Mouse (Mus musculus) E14TG2a.4 (cell line): ENCODE measurements around the gene F10.

ENCODE experiments used
- CTCF ChIP-seq: conservative IDR thresholded peaks from 2 replicates; pipeline ENCODE4 v1.5.1; 2014; ENCODE audit warnings: low read length
- POU5F1 ChIP-seq: IDR thresholded peaks from 2 replicates; pipeline ENCODE4 v1.6.1; 2014; ENCODE audit warnings: low read length, borderline replicate concordance

DNA sequence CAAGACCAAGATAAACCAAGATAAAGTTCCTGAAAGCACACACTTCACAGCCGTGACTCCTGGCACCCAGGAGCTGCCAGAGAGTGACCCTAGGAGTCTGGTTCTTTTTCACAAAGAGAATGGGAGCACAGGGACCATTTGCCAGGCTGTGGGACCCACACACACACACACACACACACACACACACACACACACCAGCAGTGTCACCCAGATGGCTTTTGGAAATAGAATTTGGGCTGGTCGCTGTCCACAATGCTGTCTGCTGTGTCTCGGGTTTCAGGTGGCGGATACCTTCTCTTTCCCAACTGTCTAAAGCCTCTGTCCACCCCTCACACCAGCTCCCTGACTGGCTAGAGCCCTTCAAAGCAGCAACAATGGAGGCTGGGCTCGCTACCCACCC lies 42.6 kb upstream of the F10 start:
- TF ChIP-seq CTCF (no peak), POU5F1 (no peak)
